Mouse (Mus musculus): ENCODE measurements at regions not wholly inside any gene's neighbourhood (a gene's known extent, or its start where the extent isn't known, plus 50 kb on each side); places are given as distances from the start of the nearest gene placed in this dataset.
A peak's percentile ranks its signal among the peaks of the same experiment; 100 is the strongest.

- Histone ChIP-seq H3K27ac (ENCODE audit: insufficient read depth, low read depth) (no peak overlapping the region), H3K36me3 (replicated peaks in 1 of 2; ENCODE audit: control insufficient read depth in 1 of 2, insufficient read depth in 1 of 2, low read length in 1 of 2) (no peaks in the 10 kb centered on the region), H3K9me3 (replicated peaks; ENCODE audit: low read length) (no peaks in the 10 kb centered on the region), H3K9ac (ENCODE audit: insufficient read depth, low read depth) (no peak overlapping the region), H3K4me1 (ENCODE audit: control insufficient read depth in 1 of 2, insufficient read depth in 2 of 2) (peaks cover 0 to 16% of the 10 kb centered on the region in 2 experiments; a peak in 2 of 4 replicates), H3K79me2 (replicated peaks; ENCODE audit: control insufficient read depth, extremely low read depth, insufficient read depth, poor library complexity, severe bottlenecking) (no peaks in the 10 kb centered on the region), H3K4me3 (replicated peaks in 1 of 3; ENCODE audit: low read depth in 2 of 3, low read length in 2 of 3, poor library complexity in 1 of 3) (no peak overlapping the region), H3K27me3 (replicated peaks) (no peaks in the 10 kb centered on the region), H3K4me2 (ENCODE audit: insufficient read depth, low read depth, poor library complexity, severe bottlenecking) (no peak overlapping the region)
- DNase-seq (ENCODE audit: extremely low read depth), result no peak
- dilution Hi-C loops (cut with MboI; ENCODE audit: extremely low pct_ligation_motif_present, extremely low pct_unique_long_range_greater_than_20kb, low sequenced_read_pairs), result no loop called here
- in situ Hi-C loops (cut with MboI; ENCODE audit: low pct_ligation_motif_present, low pct_unique_long_range_greater_than_20kb, low sequenced_read_pairs), result no loop called here
- TF ChIP-seq CHD2 (IDR thresholded peaks at IDR 0.05; ENCODE audit: low read length) (no peak), TCF12 (IDR thresholded peaks at IDR 0.05; ENCODE audit: low read depth, low read length) (no peak), ZC3H11A (IDR thresholded peaks at IDR 0.05; ENCODE audit: low read depth, low read length) (no peak)
Observed at GRCm38 (mm10) chr9:32836371-32836770, 200.3 kb downstream of the Ets1 start.

GRCm38 (mm10) chr9:32847361-32847760, 211.3 kb downstream of the Ets1 start:
- TF ChIP-seq GABPA (IDR thresholded peaks at IDR 0.05; ENCODE audit: insufficient replicate concordance, low read depth, low read length), result no peak
- peak; percentile 91 for TF ChIP-seq MAFK (IDR thresholded peaks at IDR 0.05; ENCODE audit: insufficient replicate concordance, low read length)
- Histone ChIP-seq H3K27me3 (replicated peaks) (no peaks in the 10 kb centered on the region), H3K9me3 (replicated peaks; ENCODE audit: low read length) (no peaks in the 10 kb centered on the region), H3K27ac (ENCODE audit: insufficient read depth, low read depth) (no peak overlapping the region), H3K4me1 (ENCODE audit: control insufficient read depth in 1 of 2, insufficient read depth in 2 of 2) (no peaks in the 10 kb centered on the region), H3K36me3 (replicated peaks in 1 of 2; ENCODE audit: control insufficient read depth in 1 of 2, insufficient read depth in 1 of 2, low read length in 1 of 2) (no peaks in the 10 kb centered on the region), H3K79me2 (replicated peaks; ENCODE audit: control insufficient read depth, extremely low read depth, insufficient read depth, poor library complexity, severe bottlenecking) (no peaks in the 10 kb centered on the region), H3K4me3 (replicated peaks in 1 of 3; ENCODE audit: low read depth in 2 of 3, low read length in 2 of 3, poor library complexity in 1 of 3) (no peak overlapping the region), H3K4me2 (ENCODE audit: insufficient read depth, low read depth, poor library complexity, severe bottlenecking) (no peak overlapping the region), H3K9ac (ENCODE audit: insufficient read depth, low read depth) (no peak overlapping the region)
- in situ Hi-C loops (cut with MboI; ENCODE audit: low pct_ligation_motif_present, low pct_unique_long_range_greater_than_20kb, low sequenced_read_pairs) (no loop called here), dilution Hi-C loops (cut with MboI; ENCODE audit: extremely low pct_ligation_motif_present, extremely low pct_unique_long_range_greater_than_20kb, low sequenced_read_pairs) (no loop called here)
- DNase-seq (ENCODE audit: extremely low read depth), result no peak

GRCm38 (mm10) chr9:32852282-32852681, 216.3 kb downstream of the Ets1 start:
- dilution Hi-C loops (cut with MboI; ENCODE audit: extremely low pct_ligation_motif_present, extremely low pct_unique_long_range_greater_than_20kb, low sequenced_read_pairs) (no loop called here), in situ Hi-C loops (cut with MboI; ENCODE audit: low pct_ligation_motif_present, low pct_unique_long_range_greater_than_20kb, low sequenced_read_pairs) (no loop called here)
- Histone ChIP-seq H3K4me3 (replicated peaks in 1 of 3; ENCODE audit: low read depth in 2 of 3, low read length in 2 of 3, poor library complexity in 1 of 3) (no peak overlapping the region), H3K27ac (ENCODE audit: insufficient read depth, low read depth) (no peak overlapping the region), H3K4me2 (ENCODE audit: insufficient read depth, low read depth, poor library complexity, severe bottlenecking) (no peak overlapping the region), H3K9me3 (replicated peaks; ENCODE audit: low read length) (no peaks in the 10 kb centered on the region), H3K79me2 (replicated peaks; ENCODE audit: control insufficient read depth, extremely low read depth, insufficient read depth, poor library complexity, severe bottlenecking) (no peaks in the 10 kb centered on the region), H3K4me1 (ENCODE audit: control insufficient read depth in 1 of 2, insufficient read depth in 2 of 2) (peaks cover 3 to 21% of the 10 kb centered on the region in 2 experiments; a peak in 3 of 4 replicates), H3K9ac (ENCODE audit: insufficient read depth, low read depth) (no peak overlapping the region), H3K36me3 (replicated peaks in 1 of 2; ENCODE audit: control insufficient read depth in 1 of 2, insufficient read depth in 1 of 2, low read length in 1 of 2) (no peaks in the 10 kb centered on the region), H3K27me3 (replicated peaks) (no peaks in the 10 kb centered on the region)
- DNase-seq (ENCODE audit: extremely low read depth), result no peak
- TF ChIP-seq HCFC1 (IDR thresholded peaks at IDR 0.05; ENCODE audit: low read depth, low read length) (no peak), USF2 (conservative IDR thresholded peaks at IDR 0.05; ENCODE audit: low read depth, low read length) (no peak), GABPA (IDR thresholded peaks at IDR 0.05; ENCODE audit: insufficient replicate concordance, low read depth, low read length) (no peak), JUN (IDR thresholded peaks at IDR 0.05; ENCODE audit: insufficient read depth, low read depth, low read length) (no peak), TCF12 (IDR thresholded peaks at IDR 0.05; ENCODE audit: low read depth, low read length) (no peak), ZNF384 (IDR thresholded peaks at IDR 0.05; ENCODE audit: low read depth, low read length) (no peak), MAZ (IDR thresholded peaks at IDR 0.05; ENCODE audit: low read depth, low read length) (no peak), TBP (conservative IDR thresholded peaks at IDR 0.05; ENCODE audit: low read depth, low read length) (no peak)
